Mouse (Mus musculus): ENCODE measurements around the gene Mettl18. TPM values are rescaled to one million over a fixed set of nuclear protein-coding genes. Genes with fewer than 3 reads are reported as not detected.

Mettl18 gene
- 6.1 and 8.2 TPM in 2 replicates for polyA plus RNA-seq (2012; rRNA removed)

GRCm38 (mm10) chr1:163994721-163995608 lies at the start of gene Mettl18, which contains the start of gene BC055324:
Gene Mettl18 (plus strand): TSS chr1:163994889.
Gene BC055324 (minus strand): TSS chr1:163994796.

Other genes with a start within 250 kb of the Mettl18 start
- 31.1 and 39.8 TPM in 2 replicates for gene Kifap3, start 215.3 kb upstream of the Mettl18 start, polyA plus RNA-seq (2012; rRNA removed)
- gene Scyl3, start 65.8 kb upstream of the Mettl18 start, polyA plus RNA-seq (2012; rRNA removed), result 12.9 and 17.9 TPM in 2 replicates
- gene BC055324, start 93 bp upstream of the Mettl18 start, polyA plus RNA-seq (2012; rRNA removed), result 21.4 and 34.5 TPM in 2 replicates
- gene Sele, start 53.3 kb downstream of the Mettl18 start, polyA plus RNA-seq (2012; rRNA removed), result not detected in 2 replicates
- gene Sell, start 67.1 kb downstream of the Mettl18 start, polyA plus RNA-seq (2012; rRNA removed), result 0.12 and 0.15 TPM in 2 replicates
- 0.04 and 0.06 TPM in 2 replicates for gene Selp, start 120.4 kb downstream of the Mettl18 start, polyA plus RNA-seq (2012; rRNA removed)
- gene F5, start 156.9 kb downstream of the Mettl18 start, polyA plus RNA-seq (2012; rRNA removed), result 0.44 and 0.45 TPM in 2 replicates

All from central nervous system, embryonic 11.5 days (tissue).